Mouse (Mus musculus): ENCODE measurements around the gene Hcar2.

- TF ChIP-seq CTCF (IDR thresholded peaks at IDR 0.05; ENCODE audit: borderline replicate concordance, insufficient read depth, low read length), result no peak
- no peak for TF ChIP-seq POLR2A (IDR thresholded peaks at IDR 0.05; ENCODE audit: low read depth, low read length)
Observed at GRCm38 (mm10) chr5:123884332-123884731, 19.0 kb upstream of the Hcar2 start.

Measured in embryonic fibroblast, embryonic 13.5 days (primary cell).